Mouse (Mus musculus) neural tube, embryonic 15.5 days (tissue): ENCODE measurements around the gene Ap5b1. TPM values are rescaled to one million over a fixed set of nuclear protein-coding genes. Genes with fewer than 3 reads are reported as not detected.

ENCODE experiments used
- ATAC-seq: fragments of 200-750 bp; cut with Nextera tagmentation; 2 replicates; pipeline ENCODE4 v1.8.0; 2017; ENCODE audit warnings: mild to moderate bottlenecking, moderate TSS enrichment, moderate library complexity; ENCODE audit not compliant: low FRiP score
- H3K27ac ChIP-seq: fragments of 300-500 bp; sonication (generic); replicated peaks from 2 replicates; pipeline ENCODE4 v1.5.1; 2015; ENCODE audit warnings: mild to moderate bottlenecking, inconsistent platforms
- H3K27me3 ChIP-seq: fragments of 300-500 bp; sonication (generic); replicated peaks from 2 replicates; pipeline ENCODE4 v1.6.1; 2015; ENCODE audit warnings: inconsistent platforms
- H3K36me3 ChIP-seq: fragments of 300-500 bp; sonication (generic); 2 replicates; pipeline ENCODE4 v1.6.1; 2015; ENCODE audit warnings: inconsistent platforms
- H3K4me1 ChIP-seq: fragments of 300-500 bp; sonication (generic); 2 replicates; pipeline ENCODE4 v1.6.1; 2015; ENCODE audit warnings: inconsistent platforms
- H3K4me2 ChIP-seq: fragments of 300-500 bp; sonication (generic); 2 replicates; pipeline ENCODE4 v1.6.1; 2015; ENCODE audit warnings: inconsistent platforms, mild to moderate bottlenecking, moderate library complexity
- H3K4me3 ChIP-seq: fragments of 300-500 bp; sonication (generic); replicated peaks from 2 replicates; pipeline ENCODE4 v1.5.1; 2015; ENCODE audit warnings: mild to moderate bottlenecking, inconsistent platforms
- H3K9ac ChIP-seq: fragments of 300-500 bp; sonication (generic); replicated peaks from 2 replicates; pipeline ENCODE4 v1.6.1; 2015; ENCODE audit warnings: mild to moderate bottlenecking, inconsistent platforms
- H3K9me3 ChIP-seq: fragments of 300-500 bp; sonication (generic); replicated peaks from 2 replicates; pipeline ENCODE4 v1.6.1; 2016; ENCODE audit warnings: inconsistent platforms
- WGBS: fragments of 180-500 bp; shearing (Covaris S2); methylation state at CpG from one replicate; pipeline ENCODE4 v1.1.7; 2015; ENCODE audit warnings: mixed read lengths; 5-methylcytosine and 5-hydroxymethylcytosine counted together
- polyA plus RNA-seq: library from polyadenylated mRNA; unstranded; fragments of >200 nt; fragmentation: Nextera tagmentation; extraction: Ambion mirVana; gene quantifications from 2 replicates; pipeline ENCODE4 v1.2.1, GENCODE M21; 2015

The Ap5b1 gene
- polyA plus RNA-seq, 1 experiment from 2014 or later, result 2.7 TPM

DNA sequence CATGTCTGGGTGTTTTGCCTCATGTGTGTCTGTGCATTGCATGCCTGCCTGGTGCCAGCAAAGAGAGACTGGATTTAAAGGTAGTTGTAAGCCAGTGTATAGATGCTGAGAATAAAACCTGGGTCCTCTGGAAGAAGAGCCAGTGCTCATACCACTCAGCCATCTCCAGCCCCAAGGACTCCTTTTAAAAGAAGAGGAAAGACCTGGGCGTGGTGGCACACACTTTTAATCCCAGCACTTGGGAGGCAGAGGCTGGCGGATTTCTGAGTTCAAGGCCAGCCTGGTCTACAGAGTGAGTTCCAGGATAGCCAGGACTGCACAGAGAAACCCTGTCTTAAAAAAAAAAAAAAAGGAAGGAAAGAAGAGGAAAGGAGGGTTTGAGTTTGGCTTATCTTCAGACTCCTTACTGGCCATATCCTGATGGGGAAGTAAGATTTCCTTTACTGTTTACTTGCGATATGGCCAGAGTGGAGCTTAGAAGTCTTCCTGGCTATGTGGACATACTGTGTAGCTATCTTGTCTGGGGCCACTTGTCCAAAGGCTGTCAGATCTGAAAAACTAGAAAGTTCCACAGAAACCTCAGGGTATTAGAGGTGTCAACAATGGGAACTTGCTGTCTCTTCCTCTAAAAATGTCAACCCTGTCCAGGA, 45.1 kb downstream of the Ap5b1 start:
- H3K27me3 ChIP-seq, result peaks cover 14% of the 10 kb centered on the region; the same call in 1 of the 2 replicates
- H3K36me3 ChIP-seq, result peaks cover 11% of the 10 kb centered on the region
- WGBS, result 90% methylated on average over 3 of the region's 3 CpGs
- no peak overlapping the region for H3K9ac ChIP-seq
- H3K4me1 ChIP-seq, result peaks cover 25% of the 10 kb centered on the region
- H3K9me3 ChIP-seq, result no peaks in the 10 kb centered on the region
- H3K4me2 ChIP-seq, result no peak overlapping the region
- no peak for ATAC-seq
- no peak overlapping the region for H3K27ac ChIP-seq
- no peak overlapping the region for H3K4me3 ChIP-seq

DNA sequence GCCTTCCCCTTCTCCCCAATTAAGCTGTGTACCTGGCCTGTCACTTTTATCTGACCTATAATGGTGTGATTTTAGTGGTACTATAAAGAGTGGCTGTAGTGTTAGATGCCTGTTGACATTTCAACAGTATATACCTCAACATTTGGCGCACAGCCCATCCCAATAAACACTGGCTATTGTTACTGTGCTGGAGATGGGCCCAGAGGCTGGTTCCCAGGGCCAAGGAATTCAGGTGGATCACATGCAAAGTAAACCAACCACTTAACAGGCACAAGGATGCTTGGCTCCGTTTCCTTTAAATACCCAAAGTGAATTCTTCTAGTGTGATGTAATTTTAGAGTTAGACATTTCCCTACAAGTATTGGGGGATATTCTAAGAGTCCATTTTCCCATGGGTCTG, 47.1 kb downstream of the Ap5b1 start:
- no peak overlapping the region for H3K27ac ChIP-seq
- H3K4me2 ChIP-seq, result no peak overlapping the region
- WGBS, result 71% methylated on average over 2 of the region's 2 CpGs
- no peaks in the 10 kb centered on the region for H3K9me3 ChIP-seq
- H3K9ac ChIP-seq, result no peak overlapping the region
- no peak for ATAC-seq
- H3K27me3 ChIP-seq, result peaks cover 14% of the 10 kb centered on the region; the same call in 1 of the 2 replicates
- H3K36me3 ChIP-seq, result no peaks in the 10 kb centered on the region
- H3K4me3 ChIP-seq, result no peak overlapping the region
- peaks cover 9% of the 10 kb centered on the region for H3K4me1 ChIP-seq

DNA sequence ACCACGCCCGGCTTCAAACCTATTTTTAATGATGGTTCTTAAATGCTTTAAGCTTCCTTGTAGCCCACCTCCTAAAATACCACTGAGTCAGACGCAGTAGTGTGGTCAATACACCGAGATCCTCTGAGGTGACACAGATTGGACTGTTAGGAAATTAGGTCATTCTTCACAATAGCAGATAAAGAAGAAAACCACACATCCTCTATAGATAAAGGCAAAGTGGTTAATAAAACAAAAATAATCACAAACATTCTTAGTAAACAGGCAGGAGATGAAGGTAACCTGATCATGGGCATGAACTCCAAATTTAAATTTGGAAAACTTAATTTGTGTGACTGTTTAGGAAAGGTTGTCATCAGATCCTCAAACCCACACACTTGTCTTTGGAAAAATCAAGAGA, 52.2 kb downstream of the Ap5b1 start:
- WGBS, result 88% methylated on average over 4 of the region's 4 CpGs
- ATAC-seq, result no peak
- Histone ChIP-seq H3K27ac (no peak overlapping the region), H3K9me3 (no peaks in the 10 kb centered on the region), H3K36me3 (no peaks in the 10 kb centered on the region), H3K27me3 (peaks cover 13% of the 10 kb centered on the region; the same call in 1 of the 2 replicates), H3K4me1 (no peaks in the 10 kb centered on the region), H3K4me3 (no peak overlapping the region), H3K4me2 (no peak overlapping the region), H3K9ac (no peak overlapping the region)

Other genes starting within 250 kb of the Ap5b1 start
- gene Catsper1, start 232.3 kb upstream of the Ap5b1 start, polyA plus RNA-seq, result not detected in 2 replicates
- gene Cst6, start 218.5 kb upstream of the Ap5b1 start, polyA plus RNA-seq, result 8.0 and 10.0 TPM in 2 replicates
- 42.6 and 42.8 TPM in 2 replicates for gene Eif1ad, start 201.3 kb upstream of the Ap5b1 start, polyA plus RNA-seq
- gene Banf1, start 200.9 kb upstream of the Ap5b1 start, polyA plus RNA-seq, result 312 and 353 TPM in 2 replicates
- gene Sart1, start 179.3 kb upstream of the Ap5b1 start, polyA plus RNA-seq, result 66.5 and 72.8 TPM in 2 replicates
- gene Tsga10ip, start 165.5 kb upstream of the Ap5b1 start, polyA plus RNA-seq, result 0.59 TPM in 1 of 2 replicates, not detected in the other
- 300 and 329 TPM in 2 replicates for gene Drap1, start 143.0 kb upstream of the Ap5b1 start, polyA plus RNA-seq
- gene AI837181, start 142.9 kb upstream of the Ap5b1 start, polyA plus RNA-seq, result 84.7 and 87.3 TPM in 2 replicates
- gene Fosl1, start 120.5 kb upstream of the Ap5b1 start, polyA plus RNA-seq, result 0.45 TPM in 1 of 2 replicates, not detected in the other
- 12.6 and 15.0 TPM in 2 replicates for gene Ccdc85b, start 110.1 kb upstream of the Ap5b1 start, polyA plus RNA-seq
- 151 and 154 TPM in 2 replicates for gene Fibp, start 107.4 kb upstream of the Ap5b1 start, polyA plus RNA-seq
- gene Ctsw, start 99.5 kb upstream of the Ap5b1 start, polyA plus RNA-seq, result 4.5 and 9.0 TPM in 2 replicates
- 54.0 and 62.6 TPM in 2 replicates for gene Efemp2, start 94.1 kb upstream of the Ap5b1 start, polyA plus RNA-seq
- gene Mus81, start 79.6 kb upstream of the Ap5b1 start, polyA plus RNA-seq, result 48.0 and 48.4 TPM in 2 replicates
- gene Cfl1, start 77.6 kb upstream of the Ap5b1 start, polyA plus RNA-seq, result 3,233 and 3,320 TPM in 2 replicates
- 0.20 and 0.42 TPM in 2 replicates for gene 1700020D05Rik, start 64.2 kb upstream of the Ap5b1 start, polyA plus RNA-seq
- gene Snx32, start 57.5 kb upstream of the Ap5b1 start, polyA plus RNA-seq, result 82.1 and 103 TPM in 2 replicates
- 0.06 and 2.0 TPM in 2 replicates for gene Ovol1, start 7.4 kb upstream of the Ap5b1 start, polyA plus RNA-seq
- 68.2 and 81.5 TPM in 2 replicates for gene Rnaseh2c, start 33.8 kb downstream of the Ap5b1 start, polyA plus RNA-seq
- gene Kat5, start 42.2 kb downstream of the Ap5b1 start, polyA plus RNA-seq, result 64.9 and 66.2 TPM in 2 replicates
- gene Rela, start 69.5 kb downstream of the Ap5b1 start, polyA plus RNA-seq, result 31.6 and 39.2 TPM in 2 replicates
- gene Sipa1, start 95.7 kb downstream of the Ap5b1 start, polyA plus RNA-seq, result 19.1 and 21.7 TPM in 2 replicates
- 12.7 and 18.3 TPM in 2 replicates for gene Map3k11, start 120.7 kb downstream of the Ap5b1 start, polyA plus RNA-seq
- 21.0 and 23.4 TPM in 2 replicates for gene Pcnx3, start 120.9 kb downstream of the Ap5b1 start, polyA plus RNA-seq
- 0.35 and 0.45 TPM in 2 replicates for gene Kcnk7, start 136.3 kb downstream of the Ap5b1 start, polyA plus RNA-seq
- 15.9 and 18.6 TPM in 2 replicates for gene Ehbp1l1, start 158.3 kb downstream of the Ap5b1 start, polyA plus RNA-seq
- 122 and 138 TPM in 2 replicates for gene Fam89b, start 161.6 kb downstream of the Ap5b1 start, polyA plus RNA-seq
- 15.6 and 19.1 TPM in 2 replicates for gene Ltbp3, start 172.9 kb downstream of the Ap5b1 start, polyA plus RNA-seq
- 81.6 and 83.1 TPM in 2 replicates for gene Scyl1, start 203.4 kb downstream of the Ap5b1 start, polyA plus RNA-seq